In genomic region chr14:121417594-121417993, GRCm38 (mm10) we compare ENCODE assay signal across 11 mouse cellular contexts. TPM values are rescaled to one million over a fixed set of nuclear protein-coding genes. Genes with fewer than 3 reads are reported as not detected.
A peak's percentile ranks its signal among the peaks of the same experiment; 100 is the strongest.
DNase-seq lines count a peak whose midpoint lies in the region; ATAC-seq lines count a peak whose summit lies in the region.
"Had no signal": no experiment of that assay in that cellular context is flagged by ENCODE, and none has a peak within 500 bp of the region (broad histone marks: within the 10 kb centered on the region; RNA-seq: fewer than 3 reads in every experiment).

No protein-coding gene starts in this region.

- no peak overlapping the region for H3K9ac ChIP-seq in heart, embryonic 12.5 days
- H3K9ac ChIP-seq in midbrain, embryonic 11.5 days (ENCODE audit: low read length), result no peak overlapping the region
- no peak overlapping the region for H3K9ac ChIP-seq in lung, embryonic 15.5 days
- H3K9ac ChIP-seq: heart, embryonic 13.5 days; limb, embryonic 12.5 days had no signal

- H3K9me3 ChIP-seq in heart, embryonic 12.5 days (replicated peaks), result peaks cover 5% of the 10 kb centered on the region; the same call in 1 of the 2 replicates
- H3K9me3 ChIP-seq in midbrain, embryonic 11.5 days (ENCODE audit: control insufficient read depth, low read length), result no peaks in the 10 kb centered on the region
- no peaks in the 10 kb centered on the region for H3K9me3 ChIP-seq in midbrain, embryonic 10.5 days (replicated peaks)
- H3K9me3 ChIP-seq in lung, embryonic 15.5 days, result no peaks in the 10 kb centered on the region

- WGBS in heart, embryonic 12.5 days, result 86% methylated on average over 5 of the region's 5 CpGs
- 88% methylated on average over 5 of the region's 5 CpGs for WGBS in midbrain, embryonic 11.5 days
- WGBS in midbrain, embryonic 10.5 days, result 90% methylated on average over 5 of the region's 5 CpGs
- WGBS in lung, embryonic 15.5 days, result 64% methylated on average over 5 of the region's 5 CpGs

- no peak overlapping the region for H3K27ac ChIP-seq in heart, embryonic 12.5 days (ENCODE audit: poor library complexity, severe bottlenecking)
- H3K27ac ChIP-seq in midbrain, embryonic 11.5 days (ENCODE audit: low read depth, low read length), result no peak overlapping the region
- no peak overlapping the region for H3K27ac ChIP-seq in midbrain, embryonic 10.5 days (replicated peaks)
- H3K27ac ChIP-seq in lung, embryonic 15.5 days, result no peak overlapping the region
- H3K27ac ChIP-seq: heart, embryonic 13.5 days; limb, embryonic 12.5 days had no signal

- ATAC-seq in heart, embryonic 12.5 days (ENCODE audit: insufficient number of reproducible peaks, low FRiP score), result no peak
- no peak for ATAC-seq in midbrain, embryonic 11.5 days (ENCODE audit: low FRiP score)
- peak; percentile 50; the same call in 1 of the 2 replicates for ATAC-seq in lung, embryonic 15.5 days (ENCODE audit: borderline replicate concordance, extremely low read depth, low FRiP score, low TSS enrichment)

- H3K4me2 ChIP-seq in heart, embryonic 12.5 days, result no peak overlapping the region
- no peak overlapping the region for H3K4me2 ChIP-seq in midbrain, embryonic 11.5 days
- H3K4me2 ChIP-seq in lung, embryonic 15.5 days, result no peak overlapping the region
- H3K4me2 ChIP-seq: heart, embryonic 13.5 days; limb, embryonic 12.5 days had no signal

- peak; percentile 51 for DNase-seq in heart, postnatal 4 days
- peak; percentile 41 for DNase-seq in midbrain, embryonic 11.5 days (ENCODE audit: low spot score, missing footprints)
- DNase-seq in midbrain, embryonic 10.5 days (ENCODE audit: low spot score), result no peak
- DNase-seq in urinary bladder, postnatal 4 days (ENCODE audit: low spot score in 2 of 2), result peak; percentile 60 to 74
- no peak for DNase-seq in T-cell, adult 2 months (ENCODE audit: low spot score)
- no peak for DNase-seq in heart, adult 9 months (ENCODE audit: low spot score in 2 of 2)
- DNase-seq: cerebellum, adult 9-11 months had no signal

- H3K36me3 ChIP-seq in heart, embryonic 12.5 days, result no peaks in the 10 kb centered on the region
- H3K36me3 ChIP-seq in midbrain, embryonic 11.5 days (ENCODE audit: control insufficient read depth, insufficient read depth, low read length), result no peaks in the 10 kb centered on the region
- H3K36me3 ChIP-seq in midbrain, embryonic 10.5 days, result no peaks in the 10 kb centered on the region
- no peaks in the 10 kb centered on the region for H3K36me3 ChIP-seq in lung, embryonic 15.5 days
- H3K36me3 ChIP-seq: heart, embryonic 13.5 days; limb, embryonic 12.5 days had no signal

- H3K27me3 ChIP-seq in heart, embryonic 12.5 days (replicated peaks), result no peaks in the 10 kb centered on the region
- H3K27me3 ChIP-seq in midbrain, embryonic 11.5 days (ENCODE audit: control insufficient read depth, insufficient read depth, low read length), result no peaks in the 10 kb centered on the region
- H3K27me3 ChIP-seq in midbrain, embryonic 10.5 days (ENCODE audit: low read depth, poor library complexity, severe bottlenecking), result no peaks in the 10 kb centered on the region
- H3K27me3 ChIP-seq in lung, embryonic 15.5 days, result no peaks in the 10 kb centered on the region
- H3K27me3 ChIP-seq: heart, embryonic 13.5 days; limb, embryonic 12.5 days had no signal

- peaks cover 7% of the 10 kb centered on the region for H3K4me1 ChIP-seq in heart, embryonic 12.5 days (replicated peaks)
- no peaks in the 10 kb centered on the region for H3K4me1 ChIP-seq in midbrain, embryonic 11.5 days (ENCODE audit: control insufficient read depth, insufficient read depth, low read length)
- no peaks in the 10 kb centered on the region for H3K4me1 ChIP-seq in midbrain, embryonic 10.5 days
- H3K4me1 ChIP-seq in lung, embryonic 15.5 days, result peaks cover 10% of the 10 kb centered on the region
- H3K4me1 ChIP-seq: limb, embryonic 12.5 days had no signal

- no peak overlapping the region for H3K4me3 ChIP-seq in heart, embryonic 12.5 days
- no peak overlapping the region for H3K4me3 ChIP-seq in midbrain, embryonic 11.5 days (ENCODE audit: low read depth, low read length)
- H3K4me3 ChIP-seq in midbrain, embryonic 10.5 days, result no peak overlapping the region
- no peak overlapping the region for H3K4me3 ChIP-seq in lung, embryonic 15.5 days
- H3K4me3 ChIP-seq: heart, embryonic 13.5 days; limb, embryonic 12.5 days had no signal

RNA-seq across cellular contexts. Expression of gene Stk24, which starts 37.8 kb away (rescaled TPM):
- 10 to 100 TPM; 84.8 to 93.5 TPM for total RNA-seq in heart, postnatal 4 days (2021)
- 52.9 and 55.6 TPM in 2 replicates for polyA plus RNA-seq in heart, embryonic 12.5 days (2016; fragmentation: Nextera tagmentation; extraction: Ambion mirVana)
- polyA plus RNA-seq in midbrain, embryonic 11.5 days (2014; fragmentation: Nextera tagmentation; extraction: Ambion mirVana), result 40.4 and 43.5 TPM in 2 replicates
- 35.0 and 36.8 TPM in 2 replicates for polyA plus RNA-seq in midbrain, embryonic 10.5 days (2016; fragmentation: Nextera tagmentation; extraction: Ambion mirVana)
- 40.3 and 40.6 TPM in 2 replicates for polyA plus RNA-seq in lung, embryonic 15.5 days (2015; fragmentation: Nextera tagmentation; extraction: Ambion mirVana)

Comparison
In these comparisons a context has a peak if more than half of its experiments do, and no peak if none do; other contexts are left out.
1. DNase-seq: peak in heart, postnatal 4 days (single experiment), midbrain, embryonic 11.5 days (single experiment) and urinary bladder, postnatal 4 days (2 of 2); none in midbrain, embryonic 10.5 days (single experiment), T-cell, adult 2 months (single experiment) and heart, adult 9 months (0 of 2).